Mouse (Mus musculus): Measurements from ENCODE around the gene Arhgap27. TPM values are rescaled to one million over a fixed set of nuclear protein-coding genes. Genes with fewer than 3 reads are reported as not detected.

Arhgap27 gene
- polyA plus RNA-seq, 1 experiment from 2014 or later, result 6.3 TPM

DNA sequence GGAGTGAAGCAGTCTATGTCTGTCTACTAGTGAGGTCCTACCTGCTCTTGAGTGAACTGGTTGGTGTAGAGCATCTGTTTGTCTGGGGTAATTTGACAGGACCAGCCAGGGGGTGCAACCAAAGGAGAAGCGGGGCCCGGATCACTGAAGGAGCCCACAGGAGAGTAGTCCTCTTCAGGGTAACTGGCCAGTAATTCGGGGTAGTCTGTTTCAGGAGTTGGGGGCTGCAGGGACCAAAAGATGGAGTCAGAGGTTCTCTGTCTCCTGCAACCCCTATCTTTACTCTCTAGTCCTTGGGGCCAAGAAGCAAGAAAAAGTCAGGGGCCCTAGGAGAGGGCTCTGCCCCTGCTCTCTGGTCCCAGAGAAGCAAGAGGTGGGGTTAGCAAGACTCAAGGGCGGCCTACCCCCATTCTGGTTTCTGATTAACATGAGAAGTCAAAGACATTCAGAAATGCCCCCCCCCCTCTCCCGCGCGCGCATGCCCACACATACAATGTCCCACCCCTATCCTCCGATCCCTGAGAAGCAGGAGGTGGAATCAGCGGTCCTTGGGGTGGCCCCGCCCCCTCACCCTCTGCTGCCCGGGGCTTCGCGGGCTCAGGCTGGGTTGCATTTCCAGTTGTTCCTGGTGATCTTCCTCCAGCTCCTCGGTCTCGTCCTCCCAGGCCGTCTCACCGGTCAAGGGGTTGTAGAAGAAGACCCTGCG, 23.9 kb downstream of the Arhgap27 start:
- Histone ChIP-seq H3K4me2 (peak overlapping the region; percentile 51), H3K4me1 (peaks cover 9% of the 10 kb centered on the region; the same call in 1 of the 2 replicates), H3K36me3 (no peaks in the 10 kb centered on the region), H3K27me3 (replicated peaks) (peaks cover 5% of the 10 kb centered on the region; the same call in 1 of the 2 replicates), H3K9ac (replicated peaks) (no peak overlapping the region; the same call in 1 of the 2 replicates), H3K27ac (replicated peaks) (no peak overlapping the region), H3K4me3 (replicated peaks) (0 out of 2 replicates have a peak overlapping the region, but pooled peaks have one; percentile 15), H3K9me3 (replicated peaks) (no peaks in the 10 kb centered on the region)
- 48% methylated on average over 19 of the region's 19 CpGs for WGBS
- peak; percentile 47; the same call in 1 of the 2 replicates for ATAC-seq (ENCODE audit: low FRiP score)

DNA sequence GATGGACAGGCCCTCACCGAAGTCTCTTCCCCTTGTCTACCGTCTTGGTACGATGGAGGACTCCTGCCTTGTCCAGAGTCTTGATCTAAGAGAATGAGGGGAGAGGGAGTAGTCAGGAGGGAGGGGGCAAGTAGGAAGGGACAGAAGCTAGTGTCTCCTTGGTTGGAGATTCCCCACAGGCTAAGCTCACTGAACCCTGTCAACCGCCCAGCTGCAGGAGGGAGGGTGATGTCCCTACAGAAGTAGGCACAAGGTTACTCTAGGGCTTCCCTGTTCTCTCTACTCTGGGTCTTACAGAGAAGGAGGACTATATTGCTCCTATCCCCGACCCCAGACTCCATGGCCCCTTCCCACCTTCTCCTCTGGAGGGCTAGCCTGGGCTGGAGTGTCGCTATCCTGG, 24.8 kb downstream of the Arhgap27 start:
- H3K27me3 ChIP-seq (replicated peaks), result peaks cover 14% of the 10 kb centered on the region
- H3K36me3 ChIP-seq, result no peaks in the 10 kb centered on the region
- H3K27ac ChIP-seq (replicated peaks), result no peak overlapping the region
- ATAC-seq (ENCODE audit: low FRiP score), result no peak
- 95% methylated on average over 6 of the region's 6 CpGs for WGBS
- no peak overlapping the region for H3K4me3 ChIP-seq (replicated peaks)
- no peak overlapping the region for H3K9ac ChIP-seq (replicated peaks)
- peaks cover 15% of the 10 kb centered on the region for H3K4me1 ChIP-seq
- no peaks in the 10 kb centered on the region for H3K9me3 ChIP-seq (replicated peaks)
- H3K4me2 ChIP-seq, result no peak overlapping the region

DNA sequence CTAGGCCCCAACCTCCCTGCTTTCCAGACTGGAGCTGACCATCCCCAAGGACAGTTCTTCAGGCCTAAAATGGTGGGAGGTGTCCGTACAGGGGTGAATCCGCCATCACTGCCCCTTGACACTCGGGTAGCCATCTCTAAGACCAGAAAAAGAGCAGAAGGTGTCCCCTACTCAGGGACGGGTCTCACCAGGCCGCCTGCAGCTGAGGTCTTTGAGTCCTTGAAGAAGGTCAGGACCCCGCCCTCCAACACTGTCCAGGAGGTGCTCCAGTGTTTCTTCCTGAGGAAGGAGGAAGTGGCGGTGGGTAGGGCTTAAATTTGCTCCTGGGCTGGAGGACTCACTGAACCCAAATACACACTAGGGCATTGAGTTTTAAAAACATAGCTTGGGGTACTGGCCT, 25.4 kb downstream of the Arhgap27 start:
- peaks cover 18% of the 10 kb centered on the region for H3K27me3 ChIP-seq (replicated peaks)
- H3K27ac ChIP-seq (replicated peaks), result no peak overlapping the region
- H3K4me2 ChIP-seq, result no peak overlapping the region
- WGBS, result 85% methylated on average over 7 of the region's 7 CpGs
- no peak overlapping the region for H3K4me3 ChIP-seq (replicated peaks)
- no peaks in the 10 kb centered on the region for H3K9me3 ChIP-seq (replicated peaks)
- H3K4me1 ChIP-seq, result peaks cover 20% of the 10 kb centered on the region
- no peak for ATAC-seq (ENCODE audit: low FRiP score)
- no peaks in the 10 kb centered on the region for H3K36me3 ChIP-seq
- no peak overlapping the region for H3K9ac ChIP-seq (replicated peaks)

DNA sequence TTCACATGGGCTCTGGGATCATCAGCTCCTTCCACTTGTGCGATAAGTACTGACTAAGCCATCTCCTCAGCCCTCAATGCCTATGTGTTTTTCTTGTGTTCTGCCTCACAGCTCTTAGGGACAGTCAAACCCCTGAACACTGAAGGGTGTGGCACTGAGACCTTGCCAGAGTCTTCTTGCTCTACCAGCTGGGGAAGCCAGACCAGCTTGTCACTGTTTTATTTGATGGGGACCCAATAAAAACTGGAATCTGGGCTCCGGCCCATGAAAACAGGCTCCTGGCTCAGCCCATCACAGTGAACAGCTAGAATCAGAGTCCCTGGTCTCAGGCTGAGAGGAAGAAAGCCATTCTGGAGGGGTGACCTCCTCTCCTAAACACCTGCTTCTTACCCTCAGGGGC, 26.3 kb downstream of the Arhgap27 start:
- H3K4me1 ChIP-seq, result peaks cover 30% of the 10 kb centered on the region
- no peak overlapping the region for H3K4me3 ChIP-seq (replicated peaks)
- H3K36me3 ChIP-seq, result no peaks in the 10 kb centered on the region
- H3K4me2 ChIP-seq, result no peak overlapping the region
- H3K27ac ChIP-seq (replicated peaks), result no peak overlapping the region
- 96% methylated on average over 2 of the region's 2 CpGs for WGBS
- ATAC-seq (ENCODE audit: low FRiP score), result no peak
- peaks cover 21% of the 10 kb centered on the region for H3K27me3 ChIP-seq (replicated peaks)
- H3K9me3 ChIP-seq (replicated peaks), result no peaks in the 10 kb centered on the region
- H3K9ac ChIP-seq (replicated peaks), result no peak overlapping the region

DNA sequence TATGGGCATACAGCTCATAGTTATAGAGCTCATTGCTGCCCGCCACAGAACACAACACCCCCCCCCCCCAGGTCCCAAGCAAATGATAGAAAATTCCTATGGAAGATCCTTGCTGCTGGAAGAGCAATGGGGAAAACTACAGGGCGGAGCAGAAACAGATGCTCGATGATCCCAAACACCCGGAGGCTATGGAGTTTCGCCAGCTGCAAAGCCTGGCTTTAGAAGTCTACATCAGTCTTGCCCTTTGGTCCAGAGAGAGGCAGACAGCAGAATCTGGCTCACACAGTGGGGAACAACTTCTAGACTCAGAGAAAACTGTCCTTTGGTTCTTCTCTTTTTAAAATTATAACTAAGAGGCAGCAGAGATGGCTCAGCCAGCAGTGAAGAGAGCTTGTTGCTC, 27.9 kb downstream of the Arhgap27 start:
- H3K27ac ChIP-seq (replicated peaks), result no peak overlapping the region
- WGBS, result 83% methylated on average over 5 of the region's 5 CpGs
- H3K36me3 ChIP-seq, result no peaks in the 10 kb centered on the region
- H3K4me1 ChIP-seq, result peaks cover 32% of the 10 kb centered on the region
- peaks cover 25% of the 10 kb centered on the region for H3K27me3 ChIP-seq (replicated peaks)
- ATAC-seq (ENCODE audit: low FRiP score), result no peak
- H3K4me3 ChIP-seq (replicated peaks), result no peak overlapping the region
- no peaks in the 10 kb centered on the region for H3K9me3 ChIP-seq (replicated peaks)
- H3K4me2 ChIP-seq, result no peak overlapping the region
- H3K9ac ChIP-seq (replicated peaks), result no peak overlapping the region

DNA sequence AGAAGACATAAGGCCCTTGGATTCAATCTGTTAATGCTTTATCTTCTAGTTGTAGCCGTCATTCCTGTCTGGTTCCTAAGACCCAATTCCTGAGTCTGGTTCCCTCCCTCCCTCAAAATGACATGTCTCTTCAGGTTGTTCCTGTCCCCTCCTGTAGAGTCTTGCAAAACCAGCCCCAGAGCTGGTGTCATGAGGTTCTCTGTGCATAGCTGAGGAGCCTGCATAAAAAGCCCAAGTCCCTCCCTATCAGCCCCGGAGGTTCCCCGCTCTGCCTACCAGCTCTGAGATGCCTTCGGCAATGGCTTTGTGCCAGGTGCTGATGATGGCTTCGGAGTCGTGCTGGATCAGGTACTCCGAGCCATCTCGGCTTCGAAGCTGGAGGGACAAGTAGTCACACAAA, 28.6 kb downstream of the Arhgap27 start:
- Histone ChIP-seq H3K4me2 (no peak overlapping the region), H3K4me1 (peaks cover 29% of the 10 kb centered on the region), H3K36me3 (no peaks in the 10 kb centered on the region), H3K9ac (replicated peaks) (no peak overlapping the region), H3K4me3 (replicated peaks) (no peak overlapping the region), H3K27me3 (replicated peaks) (peaks cover 25% of the 10 kb centered on the region), H3K27ac (replicated peaks) (no peak overlapping the region), H3K9me3 (replicated peaks) (no peaks in the 10 kb centered on the region)
- 74% methylated on average over 9 of the region's 9 CpGs for WGBS
- ATAC-seq (ENCODE audit: low FRiP score), result no peak

DNA sequence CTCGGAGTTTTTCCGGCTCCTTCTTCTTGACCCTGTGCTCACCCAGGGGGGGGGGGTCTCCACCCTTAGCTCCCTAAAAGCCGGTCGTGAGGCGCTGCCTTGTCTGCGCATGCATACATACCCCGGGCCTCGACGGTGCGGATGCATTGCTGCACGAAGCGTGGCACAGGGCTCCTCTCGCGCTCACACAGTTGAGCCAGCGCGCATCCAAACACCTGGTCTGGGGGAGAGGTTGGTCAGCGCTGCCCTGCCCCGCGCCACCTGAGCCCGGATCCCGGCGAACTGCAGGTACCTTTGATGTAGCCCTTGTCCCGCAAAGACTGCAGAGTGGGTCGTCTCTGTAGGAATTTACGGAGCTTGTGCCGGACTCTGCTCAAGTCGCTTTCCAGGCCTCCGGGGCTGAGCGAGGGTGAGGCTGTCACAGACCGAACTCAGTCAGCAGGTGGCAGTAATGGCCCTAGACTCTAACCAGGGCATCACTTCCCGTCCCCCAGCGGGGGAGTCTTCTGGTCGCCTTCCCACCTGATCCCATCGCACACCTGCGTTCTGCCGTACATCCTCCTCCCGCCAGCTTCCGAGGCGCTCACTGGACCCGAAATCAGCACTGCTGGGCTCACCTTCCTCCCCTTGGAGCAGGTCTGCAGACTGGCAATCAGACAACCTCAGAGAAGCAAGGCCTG, 29.6 kb downstream of the Arhgap27 start:
- peak; percentile 14; the same call in 1 of the 2 replicates for ATAC-seq (ENCODE audit: low FRiP score)
- Histone ChIP-seq H3K4me2 (peak overlapping the region; percentile 59), H3K9ac (replicated peaks) (no peak overlapping the region), H3K4me3 (replicated peaks) (peak overlapping the region; percentile 31), H3K27ac (replicated peaks) (no peak overlapping the region), H3K9me3 (replicated peaks) (no peaks in the 10 kb centered on the region), H3K36me3 (no peaks in the 10 kb centered on the region), H3K4me1 (peaks cover 23% of the 10 kb centered on the region), H3K27me3 (replicated peaks) (peaks cover 25% of the 10 kb centered on the region)
- 14% methylated on average over 40 of the region's 40 CpGs for WGBS

DNA sequence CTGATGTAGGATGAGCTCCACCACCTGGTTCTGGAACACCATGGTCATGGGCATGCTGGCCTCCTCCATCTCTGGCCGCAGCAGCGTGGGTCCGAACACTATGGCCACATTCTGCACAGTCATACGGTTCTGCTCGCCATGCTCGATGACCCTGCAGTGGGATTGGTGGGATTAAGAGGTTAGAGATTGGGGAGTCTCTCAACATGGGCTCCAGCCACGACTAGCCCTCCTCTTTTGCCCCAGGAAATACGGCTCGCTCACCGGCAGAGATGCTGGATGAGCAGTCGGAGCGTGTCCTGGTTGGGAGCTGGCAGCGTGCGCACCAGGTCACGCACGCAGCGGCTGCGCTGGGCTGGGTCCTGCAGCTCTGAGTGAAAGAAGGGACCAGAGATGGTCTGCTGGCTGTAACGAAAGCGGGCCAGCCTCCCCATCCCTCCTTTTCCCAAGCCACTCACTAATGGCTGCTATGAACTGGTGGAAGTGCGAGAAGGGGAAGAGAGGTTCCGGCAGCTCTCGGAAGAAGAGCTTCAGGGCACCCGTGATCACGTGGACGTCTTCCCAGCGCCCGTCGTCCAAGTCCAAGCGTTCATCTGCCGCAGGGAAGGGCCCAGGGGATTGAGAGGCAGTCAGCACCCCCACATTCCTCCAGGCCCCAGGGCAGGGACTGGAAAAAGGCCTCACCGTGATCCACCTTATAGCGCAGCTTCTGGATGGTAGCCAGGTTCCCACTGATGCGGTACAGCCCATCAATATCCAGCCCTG, 30.4 kb downstream of the Arhgap27 start:
- H3K4me1 ChIP-seq, result peaks cover 23% of the 10 kb centered on the region
- H3K27ac ChIP-seq (replicated peaks), result 0 out of 2 replicates have a peak overlapping the region, but pooled peaks have one; percentile 29
- peaks cover 25% of the 10 kb centered on the region for H3K27me3 ChIP-seq (replicated peaks)
- peak overlapping the region; percentile 17; the same call in 1 of the 2 replicates for H3K9ac ChIP-seq (replicated peaks)
- no peaks in the 10 kb centered on the region for H3K9me3 ChIP-seq (replicated peaks)
- WGBS, result 26% methylated on average over 34 of the region's 34 CpGs
- H3K4me3 ChIP-seq (replicated peaks), result peak overlapping the region; percentile 31
- peak overlapping the region; percentile 59 for H3K4me2 ChIP-seq
- peak; percentile 45; the same call in 1 of the 2 replicates for ATAC-seq (ENCODE audit: low FRiP score)
- no peaks in the 10 kb centered on the region for H3K36me3 ChIP-seq

DNA sequence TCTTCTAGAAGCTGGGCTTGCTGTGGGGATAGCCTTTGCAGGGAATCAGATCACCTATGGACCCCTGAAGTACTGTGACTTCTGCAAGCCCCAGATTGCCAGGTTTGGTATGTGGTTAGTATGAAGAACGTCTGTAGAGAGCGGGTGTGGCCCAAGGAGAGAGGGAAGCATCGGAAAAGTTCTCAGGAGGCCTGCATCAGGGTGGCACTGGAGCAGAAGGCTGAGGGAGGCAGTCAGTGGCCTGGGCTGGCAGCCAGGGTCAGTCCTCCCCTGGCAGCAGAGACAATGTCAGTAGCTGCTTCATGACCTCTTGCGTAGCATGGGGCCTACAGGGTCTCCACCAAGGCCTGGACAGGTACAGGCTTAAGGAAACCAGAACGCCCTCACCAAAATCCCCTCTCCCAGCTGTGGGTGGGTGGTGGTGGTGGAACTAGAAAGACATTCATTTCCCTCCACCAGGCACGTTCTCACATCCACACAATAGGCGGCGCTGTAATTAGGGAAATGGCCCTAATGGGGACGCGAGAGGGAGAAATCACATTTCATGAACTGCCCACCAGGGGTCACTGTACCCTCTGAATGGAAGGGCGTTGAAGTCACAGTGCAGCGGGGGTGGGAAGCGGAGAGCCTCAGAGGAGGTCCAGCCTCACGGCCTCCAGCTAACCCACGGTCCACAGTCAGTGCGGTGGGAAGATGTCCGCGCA, 31.2 kb downstream of the Arhgap27 start:
- Histone ChIP-seq H3K4me1 (peaks cover 23% of the 10 kb centered on the region), H3K4me3 (replicated peaks) (peak overlapping the region; percentile 31), H3K9ac (replicated peaks) (0 out of 2 replicates have a peak overlapping the region, but pooled peaks have one; percentile 17), H3K4me2 (peak overlapping the region; percentile 59), H3K27ac (replicated peaks) (0 out of 2 replicates have a peak overlapping the region, but pooled peaks have one; percentile 29), H3K9me3 (replicated peaks) (no peaks in the 10 kb centered on the region), H3K27me3 (replicated peaks) (peaks cover 25% of the 10 kb centered on the region), H3K36me3 (no peaks in the 10 kb centered on the region)
- WGBS, result 27% methylated on average over 18 of the region's 18 CpGs
- peak; percentile 51; the same call in 1 of the 2 replicates for ATAC-seq (ENCODE audit: low FRiP score)

DNA sequence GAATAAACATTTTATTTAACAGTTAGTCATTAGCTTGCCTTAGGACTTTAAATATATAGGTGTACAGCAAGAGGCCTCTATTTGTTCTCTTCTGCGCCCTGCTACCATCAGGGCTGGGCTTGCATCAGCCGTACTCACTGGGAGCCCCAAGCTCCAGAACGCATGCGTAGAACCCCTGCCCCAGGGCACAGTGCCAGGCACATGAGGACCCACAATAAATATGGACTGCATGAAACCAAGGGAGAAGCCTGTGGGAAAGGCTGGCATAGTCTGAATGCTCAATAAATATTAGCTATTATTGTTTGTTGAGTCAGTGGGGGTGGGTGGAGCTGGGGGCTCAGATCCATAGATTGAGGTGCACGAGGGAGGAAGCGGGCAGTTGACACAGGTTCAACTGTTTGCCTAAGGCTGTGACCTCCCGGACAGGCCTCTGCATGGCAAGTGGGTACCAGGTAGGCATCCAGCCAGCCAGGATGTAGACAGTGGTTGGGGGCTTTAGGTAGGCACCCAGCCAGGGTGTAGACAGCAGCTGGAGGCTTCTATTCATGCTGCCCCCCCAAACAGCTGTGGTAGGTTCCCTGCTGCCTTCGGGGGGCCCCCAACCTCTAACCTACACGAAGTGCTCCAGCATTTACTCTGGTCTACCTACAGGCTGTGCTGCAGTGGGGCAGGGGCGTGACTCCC, 31.8 kb downstream of the Arhgap27 start:
- Histone ChIP-seq H3K4me3 (replicated peaks) (no peak overlapping the region), H3K4me1 (peaks cover 23% of the 10 kb centered on the region), H3K36me3 (no peaks in the 10 kb centered on the region), H3K4me2 (no peak overlapping the region), H3K27ac (replicated peaks) (no peak overlapping the region), H3K9ac (replicated peaks) (no peak overlapping the region), H3K9me3 (replicated peaks) (no peaks in the 10 kb centered on the region), H3K27me3 (replicated peaks) (peaks cover 25% of the 10 kb centered on the region)
- 92% methylated on average over 10 of the region's 10 CpGs for WGBS
- no peak for ATAC-seq (ENCODE audit: low FRiP score)
